Mouse (Mus musculus): ENCODE results near the gene Kcnk4. TPM values are rescaled to one million over a fixed set of nuclear protein-coding genes. Genes with fewer than 3 reads are reported as not detected.

The Kcnk4 gene
- polyA plus RNA-seq (2014; fragmentation: Nextera tagmentation; extraction: Ambion mirVana): 0.17 and 0.46 TPM in 2 replicates

DNA sequence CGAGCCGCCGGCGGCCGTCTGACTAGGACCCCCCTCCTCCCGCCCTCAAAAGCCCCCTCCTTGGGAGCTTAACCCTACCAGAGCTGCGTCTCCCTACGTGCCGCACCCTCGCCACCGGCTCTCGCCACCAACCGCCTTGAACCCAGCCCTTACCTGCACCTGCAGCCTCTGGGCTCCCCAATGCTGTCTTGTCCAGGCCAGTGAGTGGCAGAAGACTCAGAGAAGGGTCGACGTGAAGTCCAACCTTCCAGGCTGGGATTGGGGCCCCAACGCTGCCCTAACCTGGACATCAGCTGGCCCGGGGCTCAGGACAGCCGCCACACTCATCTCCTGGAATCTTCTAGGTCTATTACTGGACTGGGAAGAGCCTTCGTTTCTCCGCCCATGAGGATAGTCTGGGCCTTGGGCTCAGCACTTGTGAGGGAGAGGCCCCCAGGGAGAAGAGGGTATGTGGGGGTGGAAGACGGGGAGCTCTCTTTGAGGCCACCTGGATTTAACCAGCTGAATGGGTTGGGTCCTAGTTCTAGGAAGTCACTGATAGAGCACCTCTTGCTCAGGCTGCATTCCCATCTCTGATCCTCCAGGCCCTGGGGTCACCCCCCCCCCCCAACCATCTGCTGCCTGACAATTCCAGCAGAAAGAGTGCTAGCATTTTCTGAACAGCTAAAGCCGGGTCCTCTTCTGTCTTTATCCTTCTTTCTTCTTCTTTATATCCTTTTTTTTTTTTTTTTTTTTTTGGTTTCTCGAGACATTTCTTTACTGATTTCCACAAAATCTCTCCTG lies at the start of gene Kcnk4:
TSS of gene Kcnk4 (minus strand) at position 321 of the 783 bp plus-strand sequence.
- no peak for ATAC-seq (replicated peaks; ENCODE audit: insufficient number of reproducible peaks, low FRiP score, low TSS enrichment)
- H3K9ac ChIP-seq (ENCODE audit: low read depth, low read length): peak within 1 kb of the TSS; percentile 52

DNA sequence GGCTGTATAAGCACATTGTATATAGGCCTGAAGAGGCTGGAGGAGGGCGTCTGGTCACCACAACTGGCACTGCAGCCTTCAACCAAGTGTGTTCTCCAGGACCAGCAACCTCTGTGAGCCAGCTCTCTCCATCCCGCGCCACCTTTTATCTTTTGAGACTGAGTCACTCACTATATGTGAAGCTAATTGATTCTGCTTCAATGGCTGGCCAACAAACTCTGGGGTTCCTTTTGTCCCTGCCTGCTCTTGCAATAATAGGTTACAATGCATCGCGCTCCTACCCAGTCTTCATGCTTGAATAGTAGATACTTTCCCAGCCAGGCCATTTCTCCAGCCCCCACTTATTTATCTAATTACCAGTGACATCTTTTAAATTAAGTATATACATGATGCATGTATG lies 49.3 kb upstream of the Kcnk4 start:
- no peak overlapping the region for H3K4me3 ChIP-seq (ENCODE audit: low read depth, low read length)
- H3K9ac ChIP-seq (ENCODE audit: low read depth, low read length): no peak overlapping the region
- no peaks in the 10 kb centered on the region for H3K27me3 ChIP-seq (ENCODE audit: control insufficient read depth, insufficient read depth, low read length)
- no peak for ATAC-seq (replicated peaks; ENCODE audit: insufficient number of reproducible peaks, low FRiP score, low TSS enrichment)
- 95% methylated on average over 5 of the region's 5 CpGs for WGBS (ENCODE audit: insufficient replicate concordance)
- H3K36me3 ChIP-seq (ENCODE audit: control insufficient read depth, insufficient read depth, low read length): peaks cover 21% of the 10 kb centered on the region
- H3K4me2 ChIP-seq: no peak overlapping the region
- H3K4me1 ChIP-seq (ENCODE audit: control insufficient read depth, insufficient read depth, low read length): peaks cover 33% of the 10 kb centered on the region
- H3K9me3 ChIP-seq (replicated peaks; ENCODE audit: control insufficient read depth, low read length): no peaks in the 10 kb centered on the region
- H3K27ac ChIP-seq (ENCODE audit: low read depth, low read length): no peak overlapping the region

More for the DNA sequence above, at the start of gene Kcnk4:
- WGBS (ENCODE audit: insufficient replicate concordance): 15% methylated on average over 21 of the region's 23 CpGs
- no peaks in the 10 kb centered on the region for H3K9me3 ChIP-seq (replicated peaks; ENCODE audit: control insufficient read depth, low read length)
- peaks cover 62% of the 10 kb centered on the region for H3K27me3 ChIP-seq (ENCODE audit: control insufficient read depth, insufficient read depth, low read length)
- H3K4me2 ChIP-seq: peak within 1 kb of the TSS; percentile 69
- no peak within 1 kb of the TSS for H3K27ac ChIP-seq (ENCODE audit: low read depth, low read length)
- H3K4me3 ChIP-seq (ENCODE audit: low read depth, low read length): peak within 1 kb of the TSS; percentile 43
- H3K4me1 ChIP-seq (ENCODE audit: control insufficient read depth, insufficient read depth, low read length): peaks cover 8% of the 10 kb centered on the region
- no peaks in the 10 kb centered on the region for H3K36me3 ChIP-seq (ENCODE audit: control insufficient read depth, insufficient read depth, low read length)

DNA sequence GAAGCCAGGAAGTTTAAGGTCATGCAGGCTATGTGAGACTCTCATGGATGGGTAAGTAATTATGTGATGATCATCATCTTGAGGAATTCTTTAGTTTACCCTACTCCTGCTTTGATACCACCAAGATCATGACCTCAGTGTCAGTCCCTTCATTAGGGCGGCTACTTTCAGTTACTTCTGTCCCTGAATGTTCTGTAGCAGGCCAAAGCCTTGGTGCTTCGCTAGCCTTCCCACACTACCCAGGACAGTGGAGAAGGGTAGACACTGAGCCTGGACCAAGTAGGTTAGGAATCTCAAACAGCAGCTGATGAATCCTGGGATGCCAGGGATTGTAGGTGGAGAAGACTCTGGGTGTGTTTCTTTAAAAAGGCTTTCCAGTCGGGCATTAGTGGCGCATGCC lies 47.1 kb upstream of the Kcnk4 start:
- H3K27ac ChIP-seq (ENCODE audit: low read depth, low read length): no peak overlapping the region
- no peaks in the 10 kb centered on the region for H3K9me3 ChIP-seq (replicated peaks; ENCODE audit: control insufficient read depth, low read length)
- H3K4me2 ChIP-seq: peak overlapping the region; percentile 94
- peaks cover 28% of the 10 kb centered on the region for H3K36me3 ChIP-seq (ENCODE audit: control insufficient read depth, insufficient read depth, low read length)
- no peaks in the 10 kb centered on the region for H3K27me3 ChIP-seq (ENCODE audit: control insufficient read depth, insufficient read depth, low read length)
- 87% methylated on average over 4 of the region's 4 CpGs for WGBS (ENCODE audit: insufficient replicate concordance)
- H3K4me1 ChIP-seq (ENCODE audit: control insufficient read depth, insufficient read depth, low read length): peaks cover 40% of the 10 kb centered on the region
- peak overlapping the region; percentile 74; the same call in 1 of the 2 replicates for H3K4me3 ChIP-seq (ENCODE audit: low read depth, low read length)
- no peak for ATAC-seq (replicated peaks; ENCODE audit: insufficient number of reproducible peaks, low FRiP score, low TSS enrichment)
- peak overlapping the region; percentile 89; the same call in 1 of the 2 replicates for H3K9ac ChIP-seq (ENCODE audit: low read depth, low read length)

DNA sequence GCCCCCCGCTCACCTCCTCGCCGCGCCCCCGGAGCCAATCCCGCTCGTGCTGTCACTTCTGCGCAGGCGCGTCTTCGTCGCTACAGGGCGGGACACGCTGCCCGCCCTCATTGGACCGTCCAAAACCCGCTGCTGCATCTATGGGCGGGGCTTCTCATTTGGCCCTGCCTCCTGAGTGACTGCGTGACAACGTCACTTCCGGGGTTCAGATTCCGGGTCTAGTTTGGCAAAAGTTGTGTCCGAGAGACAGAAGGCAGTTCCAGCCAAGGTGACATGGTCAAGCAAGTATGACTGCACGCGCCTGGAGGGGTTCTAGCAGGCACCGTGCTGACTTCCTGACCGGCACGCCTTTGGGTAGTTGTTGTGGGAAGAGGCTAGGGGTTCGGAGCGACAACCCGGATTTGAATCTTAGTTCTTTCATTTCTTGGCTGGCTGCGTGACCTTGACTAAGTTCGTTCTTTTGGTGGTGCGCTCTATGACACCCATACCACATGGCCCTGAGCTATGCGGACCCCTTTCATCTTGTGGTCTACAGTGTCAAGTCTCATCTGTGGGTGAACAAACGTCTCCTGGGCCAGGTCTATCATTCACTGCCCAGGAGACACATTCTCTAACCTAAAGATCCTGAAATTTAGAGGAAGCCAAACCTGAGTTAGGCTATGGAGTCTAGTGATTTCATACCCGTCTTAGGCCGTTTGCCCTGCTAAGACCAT lies 46.2 kb upstream of the Kcnk4 start, which contains the start of gene Fkbp2:
TSS of gene Fkbp2 (minus strand) at position 121 of the 713 bp plus-strand sequence.
- Histone ChIP-seq H3K27ac (ENCODE audit: low read depth, low read length) (peak within 1 kb of the TSS; percentile 96), H3K9ac (ENCODE audit: low read depth, low read length) (peak within 1 kb of the TSS; percentile 89), H3K4me2 (peak within 1 kb of the TSS; percentile 94), H3K4me1 (ENCODE audit: control insufficient read depth, insufficient read depth, low read length) (peaks cover 39% of the 10 kb centered on the region), H3K9me3 (replicated peaks; ENCODE audit: control insufficient read depth, low read length) (no peaks in the 10 kb centered on the region), H3K27me3 (ENCODE audit: control insufficient read depth, insufficient read depth, low read length) (no peaks in the 10 kb centered on the region), H3K36me3 (ENCODE audit: control insufficient read depth, insufficient read depth, low read length) (peaks cover 28% of the 10 kb centered on the region), H3K4me3 (ENCODE audit: low read depth, low read length) (peak within 1 kb of the TSS; percentile 74)
- WGBS (ENCODE audit: insufficient replicate concordance): 1% methylated on average over 38 of the region's 38 CpGs
- peak; percentile 87 for ATAC-seq (replicated peaks; ENCODE audit: insufficient number of reproducible peaks, low FRiP score, low TSS enrichment)

DNA sequence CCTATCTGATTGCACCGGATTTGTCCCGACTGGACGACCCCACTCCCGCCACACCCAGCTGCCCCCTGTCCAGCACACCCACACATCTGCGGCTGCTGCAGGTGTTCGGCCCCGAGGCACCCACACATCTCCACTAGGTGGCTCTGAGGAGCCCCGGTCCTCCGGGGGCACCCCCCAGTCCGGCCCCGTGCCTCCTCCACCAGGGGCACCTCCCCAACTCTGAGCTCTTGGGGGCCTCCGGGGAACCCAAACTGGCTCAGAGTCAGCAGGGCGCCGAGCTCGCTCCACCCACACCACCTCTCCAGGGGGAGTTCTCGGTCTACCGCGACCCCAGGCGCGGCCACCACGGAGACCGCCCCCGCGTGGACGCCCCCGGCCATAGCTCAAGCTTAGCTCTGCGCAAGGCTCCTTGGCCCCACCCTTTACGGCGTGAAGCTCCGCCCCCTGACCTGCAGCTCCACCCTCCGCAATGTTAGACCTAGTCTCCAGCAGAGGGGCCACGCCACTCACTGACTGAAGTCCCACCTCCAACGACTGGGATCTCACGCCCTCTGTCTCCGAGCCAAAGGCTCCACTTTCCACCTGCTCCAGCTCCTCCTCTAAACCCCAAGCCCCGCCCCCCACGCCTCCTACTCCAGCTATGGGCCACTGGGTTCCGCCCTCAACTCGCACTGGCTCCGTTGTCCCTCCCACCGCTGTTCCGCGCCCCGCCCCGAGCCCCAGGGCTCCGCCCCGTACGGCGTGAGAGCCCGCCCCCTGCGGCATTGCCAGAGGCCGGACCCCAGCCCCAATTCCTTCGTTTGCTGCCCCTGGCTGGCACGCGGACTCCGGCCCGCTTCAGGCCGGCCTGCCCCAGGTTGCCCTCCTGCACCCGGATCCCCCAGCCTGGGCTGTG lies 45.4 kb upstream of the Kcnk4 start:
- H3K4me3 ChIP-seq (ENCODE audit: low read depth, low read length): peak overlapping the region; percentile 74
- peaks cover 23% of the 10 kb centered on the region for H3K36me3 ChIP-seq (ENCODE audit: control insufficient read depth, insufficient read depth, low read length)
- H3K4me1 ChIP-seq (ENCODE audit: control insufficient read depth, insufficient read depth, low read length): peaks cover 39% of the 10 kb centered on the region
- under 1% methylated on average over 53 of the region's 59 CpGs for WGBS (ENCODE audit: insufficient replicate concordance)
- H3K9ac ChIP-seq (ENCODE audit: low read depth, low read length): peak overlapping the region; percentile 89
- H3K27ac ChIP-seq (ENCODE audit: low read depth, low read length): peak overlapping the region; percentile 96
- peak; percentile 90 for ATAC-seq (replicated peaks; ENCODE audit: insufficient number of reproducible peaks, low FRiP score, low TSS enrichment)
- no peaks in the 10 kb centered on the region for H3K27me3 ChIP-seq (ENCODE audit: control insufficient read depth, insufficient read depth, low read length)
- peak overlapping the region; percentile 94 for H3K4me2 ChIP-seq
- no peaks in the 10 kb centered on the region for H3K9me3 ChIP-seq (replicated peaks; ENCODE audit: control insufficient read depth, low read length)

DNA sequence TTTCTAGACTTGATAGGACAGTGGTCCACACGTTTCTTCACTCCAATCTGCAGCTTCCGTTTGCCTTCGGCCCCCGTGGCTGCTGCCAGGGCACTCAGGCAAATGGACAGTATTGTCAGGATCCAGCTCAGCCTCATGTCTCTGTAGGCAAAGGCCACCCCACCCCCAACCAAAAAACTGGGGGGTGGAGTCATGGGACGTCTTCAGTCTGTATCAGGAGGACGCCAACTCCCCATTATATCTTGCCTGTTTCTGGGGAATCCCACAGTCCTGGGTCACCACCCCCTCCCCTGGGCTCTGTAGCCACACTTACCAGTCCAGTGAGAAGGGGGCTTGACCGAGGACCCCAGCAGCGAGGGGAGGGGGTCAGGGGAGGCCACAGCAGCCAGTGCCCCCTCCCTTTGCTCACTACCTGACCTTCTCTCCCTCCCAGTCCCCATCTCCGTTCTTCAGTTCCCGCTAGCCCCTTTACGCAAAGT lies 44.7 kb upstream of the Kcnk4 start:
- Histone ChIP-seq H3K9ac (ENCODE audit: low read depth, low read length) (peak overlapping the region; percentile 74), H3K4me1 (ENCODE audit: control insufficient read depth, insufficient read depth, low read length) (peaks cover 40% of the 10 kb centered on the region), H3K27me3 (ENCODE audit: control insufficient read depth, insufficient read depth, low read length) (no peaks in the 10 kb centered on the region), H3K36me3 (ENCODE audit: control insufficient read depth, insufficient read depth, low read length) (peaks cover 21% of the 10 kb centered on the region), H3K27ac (ENCODE audit: low read depth, low read length) (peak overlapping the region; percentile 65), H3K4me2 (peak overlapping the region; percentile 94), H3K9me3 (replicated peaks; ENCODE audit: control insufficient read depth, low read length) (no peaks in the 10 kb centered on the region), H3K4me3 (ENCODE audit: low read depth, low read length) (peak overlapping the region; percentile 74)
- no peak for ATAC-seq (replicated peaks; ENCODE audit: insufficient number of reproducible peaks, low FRiP score, low TSS enrichment)
- WGBS (ENCODE audit: insufficient replicate concordance): 6% methylated on average over 11 of the region's 11 CpGs

DNA sequence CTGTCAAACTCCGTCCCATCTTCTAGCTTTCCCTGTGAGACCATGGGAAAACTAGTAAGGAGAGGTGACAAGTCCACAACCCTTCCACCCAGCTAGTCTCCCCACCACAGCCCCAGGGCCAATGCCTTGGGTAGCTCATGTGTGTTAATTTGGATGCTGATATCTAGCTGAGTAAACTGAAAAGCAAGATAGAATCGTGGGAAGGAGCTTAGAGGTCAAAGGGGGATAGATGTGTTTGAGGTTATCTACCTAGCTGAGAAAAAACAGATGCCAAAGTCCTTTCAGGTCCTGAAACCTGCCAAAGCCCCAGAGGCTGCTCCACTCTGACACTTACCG lies 44.3 kb upstream of the Kcnk4 start:
- Histone ChIP-seq H3K9me3 (replicated peaks; ENCODE audit: control insufficient read depth, low read length) (no peaks in the 10 kb centered on the region), H3K4me2 (peak overlapping the region; percentile 94), H3K27me3 (ENCODE audit: control insufficient read depth, insufficient read depth, low read length) (no peaks in the 10 kb centered on the region), H3K4me3 (ENCODE audit: low read depth, low read length) (peak overlapping the region; percentile 74), H3K9ac (ENCODE audit: low read depth, low read length) (peak overlapping the region; percentile 74), H3K27ac (ENCODE audit: low read depth, low read length) (peak overlapping the region; percentile 65; the same call in 1 of the 2 replicates), H3K36me3 (ENCODE audit: control insufficient read depth, insufficient read depth, low read length) (peaks cover 17% of the 10 kb centered on the region), H3K4me1 (ENCODE audit: control insufficient read depth, insufficient read depth, low read length) (peaks cover 44% of the 10 kb centered on the region)
- 28% methylated on average over 3 of the region's 3 CpGs for WGBS (ENCODE audit: insufficient replicate concordance)
- no peak for ATAC-seq (replicated peaks; ENCODE audit: insufficient number of reproducible peaks, low FRiP score, low TSS enrichment)
